Mouse (Mus musculus): Measurements from ENCODE around the gene Rab31.

DNA sequence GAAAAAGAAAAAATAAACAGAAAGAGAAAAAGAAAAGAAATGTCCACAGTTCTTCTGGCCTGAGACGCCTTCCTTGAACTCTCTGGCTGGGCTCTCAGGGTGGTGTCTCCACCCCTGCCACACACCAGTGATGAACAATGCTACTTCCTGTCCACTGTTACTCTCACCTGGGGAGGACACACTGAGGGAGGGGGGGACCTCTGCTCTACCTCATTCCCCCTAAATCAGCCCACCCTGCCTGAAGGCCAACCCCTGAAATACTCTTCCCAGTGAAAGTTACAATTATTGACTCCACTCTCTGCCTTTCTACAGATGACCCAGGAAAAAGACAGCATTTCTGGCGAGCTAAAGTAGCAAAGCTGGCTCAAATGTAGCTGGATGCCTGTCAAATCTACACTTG lies 46.7 kb downstream of the Rab31 start:
- TF ChIP-seq CTCF (IDR thresholded peaks at IDR 0.05; ENCODE audit: control insufficient read depth, insufficient read depth, low read length) = no peak
- TF ChIP-seq POLR2A (IDR thresholded peaks at IDR 0.05; ENCODE audit: borderline replicate concordance, control insufficient read depth, low read depth, low read length) = no peak

Data from bone marrow, adult 2 months (tissue).